Mouse (Mus musculus) E14TG2a.4 (cell line): ENCODE results near the gene Cdca7l.

Experiments
- CTCF ChIP-seq: conservative IDR thresholded peaks from 2 replicates; pipeline ENCODE4 v1.5.1; 2014; ENCODE audit warnings: low read length
- POU5F1 ChIP-seq: IDR thresholded peaks from 2 replicates; pipeline ENCODE4 v1.6.1; 2014; ENCODE audit warnings: low read length, borderline replicate concordance

GRCm38 (mm10) chr12:117840705-117841104, 36.6 kb downstream of the Cdca7l start:
- TF ChIP-seq CTCF, result no peak
- TF ChIP-seq POU5F1, result no peak
